Mouse (Mus musculus): ENCODE measurements around the gene Ybx2. TPM values are rescaled to one million over a fixed set of nuclear protein-coding genes. Genes with fewer than 3 reads are reported as not detected.

Gene Ybx2
- polyA plus RNA-seq, 1 experiment: 21.1 TPM

DNA sequence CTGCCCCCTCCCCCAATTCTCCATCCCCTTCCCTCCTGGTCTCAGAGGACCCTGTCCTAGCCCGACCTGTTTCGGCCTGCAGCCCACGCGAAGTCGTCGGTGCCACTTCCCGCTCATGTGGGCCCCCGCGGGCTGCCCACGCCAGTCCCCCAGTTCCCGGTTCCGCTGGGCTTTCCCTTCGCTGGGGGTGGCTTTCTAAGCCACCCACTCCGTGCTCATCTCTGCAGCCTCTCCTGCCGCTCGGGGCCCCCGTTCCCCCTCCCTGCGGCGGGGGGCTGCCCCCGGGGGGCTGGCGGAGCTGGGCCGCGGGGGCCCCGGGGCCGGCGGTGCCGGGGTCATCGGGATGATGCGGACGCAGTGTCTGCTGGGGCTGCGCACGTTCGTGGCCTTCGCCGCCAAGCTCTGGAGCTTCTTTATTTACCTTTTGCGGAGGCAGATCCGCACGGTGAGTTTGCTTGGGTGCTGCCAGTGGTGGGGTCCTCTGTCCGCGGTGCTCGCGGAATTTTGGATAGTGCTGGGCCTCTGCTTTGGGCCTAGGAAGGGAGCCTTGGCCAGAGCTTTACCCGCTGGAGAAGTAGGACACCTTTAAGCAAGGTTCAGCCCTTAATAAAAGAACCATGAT lies 45.7 kb downstream of the Ybx2 start, which contains the start of gene Ctdnep1:
TSS of gene Ctdnep1 (plus strand) at position 16 of the 622 bp plus-strand sequence.
- Histone ChIP-seq H3K27ac (ENCODE audit: insufficient read depth, low read length) (peak within 1 kb of the TSS; percentile 82), H3K4me1 (ENCODE audit: control insufficient read depth, insufficient read depth, low read length) (peaks cover 7% of the 10 kb centered on the region; the same call in 1 of the 2 replicates), H3K4me3 (ENCODE audit: insufficient read depth, low read length) (peak within 1 kb of the TSS; percentile 56)
- TF ChIP-seq POLR2A (IDR thresholded peaks at IDR 0.05; ENCODE audit: extremely low read depth, insufficient read depth, low read length) (no peak), CTCF (IDR thresholded peaks at IDR 0.05; ENCODE audit: extremely low read depth, insufficient read depth, low read length) (no peak)

DNA sequence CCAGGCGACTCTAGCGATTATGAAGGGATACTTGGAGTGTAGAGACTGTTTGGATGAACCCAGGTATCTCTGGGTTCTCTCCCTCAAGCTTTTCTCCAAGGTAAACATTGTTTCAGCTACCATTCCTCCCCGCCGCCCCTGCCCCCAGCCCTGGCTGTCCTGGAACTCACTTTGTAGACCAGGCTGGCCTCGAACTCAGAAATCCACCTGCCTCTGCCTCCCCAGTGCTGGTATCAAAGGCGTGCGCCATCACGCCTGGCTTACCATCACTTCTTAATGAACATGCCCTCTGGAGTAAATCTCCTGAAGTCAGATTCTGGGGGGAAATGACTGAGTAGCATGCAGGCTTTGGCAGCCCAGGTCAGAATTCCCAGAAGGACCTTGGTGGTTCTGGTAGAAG lies 46.6 kb downstream of the Ybx2 start, which contains the start of gene Elp5:
TSS of gene Elp5 (minus strand) at position 293 of the 400 bp plus-strand sequence.
- Histone ChIP-seq H3K4me3 (ENCODE audit: insufficient read depth, low read length) (peak within 1 kb of the TSS; percentile 56), H3K27ac (ENCODE audit: insufficient read depth, low read length) (peak within 1 kb of the TSS; percentile 74), H3K4me1 (ENCODE audit: control insufficient read depth, insufficient read depth, low read length) (peaks cover 7% of the 10 kb centered on the region; the same call in 1 of the 2 replicates)
- TF ChIP-seq CTCF (IDR thresholded peaks at IDR 0.05; ENCODE audit: extremely low read depth, insufficient read depth, low read length): no peak
- no peak for TF ChIP-seq POLR2A (IDR thresholded peaks at IDR 0.05; ENCODE audit: extremely low read depth, insufficient read depth, low read length)

GRCm38 (mm10) chr11:69982877-69983276 lies 47.3 kb downstream of the Ybx2 start:
- no peak for TF ChIP-seq POLR2A (IDR thresholded peaks at IDR 0.05; ENCODE audit: extremely low read depth, insufficient read depth, low read length)
- TF ChIP-seq CTCF (IDR thresholded peaks at IDR 0.05; ENCODE audit: extremely low read depth, insufficient read depth, low read length): no peak
- Histone ChIP-seq H3K4me1 (ENCODE audit: control insufficient read depth, insufficient read depth, low read length) (peaks cover 7% of the 10 kb centered on the region; the same call in 1 of the 2 replicates), H3K27ac (ENCODE audit: insufficient read depth, low read length) (no peak overlapping the region), H3K4me3 (ENCODE audit: insufficient read depth, low read length) (no peak overlapping the region; the same call in 1 of the 2 replicates)

GRCm38 (mm10) chr11:69983377-69983776 lies 47.8 kb downstream of the Ybx2 start:
- H3K4me1 ChIP-seq (ENCODE audit: control insufficient read depth, insufficient read depth, low read length): peaks cover 7% of the 10 kb centered on the region; the same call in 1 of the 2 replicates
- TF ChIP-seq CTCF (IDR thresholded peaks at IDR 0.05; ENCODE audit: extremely low read depth, insufficient read depth, low read length): no peak
- no peak for TF ChIP-seq POLR2A (IDR thresholded peaks at IDR 0.05; ENCODE audit: extremely low read depth, insufficient read depth, low read length)
- H3K4me3 ChIP-seq (ENCODE audit: insufficient read depth, low read length): no peak overlapping the region
- H3K27ac ChIP-seq (ENCODE audit: insufficient read depth, low read length): no peak overlapping the region

DNA sequence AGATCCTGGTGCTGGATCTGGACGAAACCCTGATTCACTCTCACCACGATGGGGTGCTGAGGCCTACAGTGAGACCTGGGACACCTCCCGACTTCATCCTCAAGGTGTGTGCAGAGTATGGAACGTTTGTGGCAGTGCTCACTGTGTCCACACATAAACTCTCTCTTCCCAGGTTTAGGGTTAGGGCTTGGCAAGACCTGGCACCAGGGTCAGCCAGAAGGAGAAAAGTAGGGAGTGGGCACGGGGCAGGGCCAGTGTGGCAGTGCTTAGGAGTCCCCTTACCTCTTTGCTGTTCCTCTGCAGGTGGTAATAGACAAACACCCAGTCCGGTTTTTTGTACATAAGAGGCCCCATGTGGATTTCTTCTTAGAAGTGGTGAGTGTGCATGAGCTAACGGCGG lies 48.8 kb downstream of the Ybx2 start:
- no peak for TF ChIP-seq CTCF (IDR thresholded peaks at IDR 0.05; ENCODE audit: extremely low read depth, insufficient read depth, low read length)
- no peak for TF ChIP-seq POLR2A (IDR thresholded peaks at IDR 0.05; ENCODE audit: extremely low read depth, insufficient read depth, low read length)
- H3K27ac ChIP-seq (ENCODE audit: insufficient read depth, low read length): no peak overlapping the region
- H3K4me3 ChIP-seq (ENCODE audit: insufficient read depth, low read length): no peak overlapping the region
- H3K4me1 ChIP-seq (ENCODE audit: control insufficient read depth, insufficient read depth, low read length): peaks cover 7% of the 10 kb centered on the region; the same call in 1 of the 2 replicates

GRCm38 (mm10) chr11:69989949-69990348 lies 54.4 kb downstream of the Ybx2 start:
- TF ChIP-seq CTCF (IDR thresholded peaks at IDR 0.05; ENCODE audit: extremely low read depth, insufficient read depth, low read length): no peak
- Histone ChIP-seq H3K27ac (ENCODE audit: insufficient read depth, low read length) (no peak overlapping the region), H3K4me3 (ENCODE audit: insufficient read depth, low read length) (no peak overlapping the region), H3K4me1 (ENCODE audit: control insufficient read depth, insufficient read depth, low read length) (peaks cover 6% of the 10 kb centered on the region; the same call in 1 of the 2 replicates)

Other genes with a start within 250 kb of the Ybx2 start
- 19.8 and 22.5 TPM in 2 replicates for gene Tnfsf12, start 239.9 kb upstream of the Ybx2 start, polyA plus RNA-seq (2012; rRNA removed)
- 3.8 and 4.3 TPM in 2 replicates for gene Tnfsfm13, start 239.7 kb upstream of the Ybx2 start, polyA plus RNA-seq (2012; rRNA removed)
- 21.7 and 23.2 TPM in 2 replicates for gene Polr2a, start 177.2 kb upstream of the Ybx2 start, polyA plus RNA-seq (2012; rRNA removed)
- gene Slc35g3, start 173.8 kb upstream of the Ybx2 start, polyA plus RNA-seq (2012; rRNA removed): 0.06 TPM in 1 of 2 replicates, not detected in the other
- gene Zbtb4, start 169.9 kb upstream of the Ybx2 start, polyA plus RNA-seq (2012; rRNA removed): 56.7 and 58.2 TPM in 2 replicates
- 1.4 and 2.1 TPM in 2 replicates for gene Chrnb1, start 139.9 kb upstream of the Ybx2 start, polyA plus RNA-seq (2012; rRNA removed)
- gene Fgf11, start 133.9 kb upstream of the Ybx2 start, polyA plus RNA-seq (2012; rRNA removed): 17.3 and 17.6 TPM in 2 replicates
- gene Tmem102, start 130.2 kb upstream of the Ybx2 start, polyA plus RNA-seq (2012; rRNA removed): 0.06 TPM in 1 of 2 replicates, not detected in the other
- not detected in 2 replicates for gene Gm39566, start 120.5 kb upstream of the Ybx2 start, polyA plus RNA-seq (2012; rRNA removed)
- gene Spem2, start 117.3 kb upstream of the Ybx2 start, polyA plus RNA-seq (2012; rRNA removed): not detected in 2 replicates
- gene Spem1, start 113.6 kb upstream of the Ybx2 start, polyA plus RNA-seq (2012; rRNA removed): 0.10 and 0.15 TPM in 2 replicates
- 112 and 116 TPM in 2 replicates for gene Nlgn2, start 98.0 kb upstream of the Ybx2 start, polyA plus RNA-seq (2012; rRNA removed)
- 234 and 244 TPM in 2 replicates for gene Tmem256, start 97.3 kb upstream of the Ybx2 start, polyA plus RNA-seq (2012; rRNA removed)
- 35.3 and 36.5 TPM in 2 replicates for gene Plscr3, start 89.4 kb upstream of the Ybx2 start, polyA plus RNA-seq (2012; rRNA removed)
- gene Tnk1, start 77.1 kb upstream of the Ybx2 start, polyA plus RNA-seq (2012; rRNA removed): 0.08 and 0.25 TPM in 2 replicates
- gene Tmem95, start 57.8 kb upstream of the Ybx2 start, polyA plus RNA-seq (2012; rRNA removed): not detected in 2 replicates
- gene Kctd11, start 54.4 kb upstream of the Ybx2 start, polyA plus RNA-seq (2012; rRNA removed): 1.5 and 1.7 TPM in 2 replicates
- 0.13 and 0.26 TPM in 2 replicates for gene Acap1, start 40.3 kb upstream of the Ybx2 start, polyA plus RNA-seq (2012; rRNA removed)
- gene 2810408A11Rik, start 34.8 kb upstream of the Ybx2 start, polyA plus RNA-seq (2012; rRNA removed): 0.19 and 0.38 TPM in 2 replicates
- 98.3 and 107 TPM in 2 replicates for gene Neurl4, start 34.7 kb upstream of the Ybx2 start, polyA plus RNA-seq (2012; rRNA removed)
- 53.5 and 55.2 TPM in 2 replicates for gene Gps2, start 21.9 kb upstream of the Ybx2 start, polyA plus RNA-seq (2012; rRNA removed)
- 577 and 581 TPM in 2 replicates for gene Eif5a, start 13.8 kb upstream of the Ybx2 start, polyA plus RNA-seq (2012; rRNA removed)
- gene Slc2a4, start 12.4 kb downstream of the Ybx2 start, polyA plus RNA-seq (2012; rRNA removed): 1.5 and 1.7 TPM in 2 replicates
- gene Cldn7, start 29.0 kb downstream of the Ybx2 start, polyA plus RNA-seq (2012; rRNA removed): not detected in 2 replicates
- gene Ctdnep1, start 45.4 kb downstream of the Ybx2 start, polyA plus RNA-seq (2012; rRNA removed): 121 and 139 TPM in 2 replicates
- gene Elp5, start 46.7 kb downstream of the Ybx2 start, polyA plus RNA-seq (2012; rRNA removed): 121 and 126 TPM in 2 replicates
- gene Gabarap, start 55.3 kb downstream of the Ybx2 start, polyA plus RNA-seq (2012; rRNA removed): 330 and 334 TPM in 2 replicates
- 37.6 and 38.2 TPM in 2 replicates for gene Phf23, start 60.0 kb downstream of the Ybx2 start, polyA plus RNA-seq (2012; rRNA removed)
- 26.9 and 30.4 TPM in 2 replicates for gene Dvl2, start 64.8 kb downstream of the Ybx2 start, polyA plus RNA-seq (2012; rRNA removed)
- gene Acadvl, start 79.6 kb downstream of the Ybx2 start, polyA plus RNA-seq (2012; rRNA removed): 66.5 and 71.6 TPM in 2 replicates
- gene Dlg4, start 81.1 kb downstream of the Ybx2 start, polyA plus RNA-seq (2012; rRNA removed): 816 and 828 TPM in 2 replicates
- gene Asgr1, start 118.3 kb downstream of the Ybx2 start, polyA plus RNA-seq (2012; rRNA removed): 2.3 and 3.5 TPM in 2 replicates
- gene Asgr2, start 156.8 kb downstream of the Ybx2 start, polyA plus RNA-seq (2012; rRNA removed): 0.23 TPM in 2 replicates
- 0.63 and 0.95 TPM in 2 replicates for gene Mgl2, start 194.5 kb downstream of the Ybx2 start, polyA plus RNA-seq (2012; rRNA removed)
- gene Clec10a, start 220.4 kb downstream of the Ybx2 start, polyA plus RNA-seq (2012; rRNA removed): 1.1 and 1.6 TPM in 2 replicates